Mouse (Mus musculus) fat pad, adult 2 months (tissue): ENCODE results near the gene Shc3.
A peak's percentile ranks its signal among the peaks of the same experiment; 100 is the strongest.

ENCODE experiments used
- DNase-seq: peaks from one replicate; pipeline ENCODE4 v3.0.0-alpha.2; 2011; ENCODE audit warnings: low read depth, low spot score; ENCODE audit errors: extremely low read depth

The Shc3 gene

DNA sequence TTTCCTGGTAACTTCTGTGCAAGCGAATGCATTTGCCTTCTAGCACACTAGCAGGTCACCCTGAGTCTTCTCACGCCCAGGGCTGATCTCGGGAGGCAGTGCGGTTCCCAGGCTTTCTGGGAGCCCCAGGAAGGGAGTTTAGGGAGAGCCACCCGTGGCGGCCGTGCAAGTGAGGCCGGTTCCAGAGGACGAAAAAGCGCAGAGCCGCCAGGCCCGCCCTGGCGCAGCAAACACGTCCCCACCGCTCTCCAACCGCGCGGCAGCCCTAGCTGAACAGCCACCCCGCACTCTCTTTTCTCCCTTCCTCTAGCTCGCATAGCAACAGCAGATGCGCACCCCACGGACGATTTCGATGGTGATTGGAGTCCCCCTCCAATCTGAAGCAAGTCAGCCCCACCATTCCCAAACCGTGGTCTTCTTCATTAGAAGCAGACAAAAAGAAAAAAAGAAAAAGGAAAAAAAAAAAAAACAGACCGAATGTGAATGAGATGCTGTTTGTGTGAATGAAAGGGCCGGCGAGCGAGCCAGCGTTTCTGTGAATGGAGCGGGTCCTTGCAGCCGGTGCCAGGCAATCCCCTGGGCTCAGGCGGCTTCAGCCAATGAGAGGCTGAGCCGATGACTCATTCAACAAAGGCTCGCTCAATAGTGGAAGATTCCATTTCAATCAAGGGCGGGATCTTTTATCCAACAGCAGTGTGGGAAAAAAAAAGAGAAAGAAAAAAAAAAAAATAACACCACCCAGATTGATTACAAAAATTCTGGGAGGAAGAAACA is at the start of gene Shc3:
Gene Shc3, minus strand, starts transcription at position 509 of the 774 bp plus-strand sequence.
- no peak for DNase-seq

DNA sequence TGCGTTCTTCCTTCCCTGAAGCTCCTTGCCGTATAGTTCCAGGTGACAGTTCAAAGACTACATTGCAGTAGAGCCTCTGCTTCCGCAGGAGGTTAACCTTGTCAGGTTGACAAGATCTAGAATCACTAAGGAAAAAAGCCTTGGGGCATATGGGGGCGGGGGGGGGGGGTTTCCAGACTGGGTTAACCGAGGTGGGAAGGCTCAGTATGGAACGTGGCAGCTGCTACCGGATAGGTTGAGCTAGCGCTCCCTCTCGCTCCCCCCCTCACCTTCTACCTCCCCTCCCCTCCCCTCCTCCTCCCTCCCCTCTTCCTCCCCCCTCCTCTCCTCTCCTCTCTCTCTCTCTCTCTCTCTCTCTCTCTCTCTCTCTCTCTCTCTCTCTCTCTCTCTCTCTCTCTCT is 49.4 kb upstream of the Shc3 start:
- no peak for DNase-seq

DNA sequence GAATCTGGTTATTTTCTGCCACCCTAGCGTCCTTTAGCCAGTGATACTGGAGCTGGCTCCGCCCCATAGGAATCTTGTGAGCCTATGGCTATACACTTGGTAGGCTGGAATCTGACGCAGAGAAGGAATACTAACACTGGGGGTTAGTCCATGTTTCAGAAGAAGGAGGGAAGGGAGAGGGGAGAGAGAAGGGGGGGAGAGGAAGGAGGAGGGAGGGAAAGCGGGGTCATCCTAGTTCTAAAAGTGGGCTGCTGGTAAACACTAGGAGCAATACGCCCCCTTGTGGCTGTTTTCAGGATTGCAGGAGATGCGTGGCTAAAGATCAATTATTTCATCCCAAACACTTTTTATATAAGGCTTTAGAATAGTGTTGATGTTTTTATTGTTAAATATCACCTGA is 48.6 kb upstream of the Shc3 start:
- DNase-seq = no peak

DNA sequence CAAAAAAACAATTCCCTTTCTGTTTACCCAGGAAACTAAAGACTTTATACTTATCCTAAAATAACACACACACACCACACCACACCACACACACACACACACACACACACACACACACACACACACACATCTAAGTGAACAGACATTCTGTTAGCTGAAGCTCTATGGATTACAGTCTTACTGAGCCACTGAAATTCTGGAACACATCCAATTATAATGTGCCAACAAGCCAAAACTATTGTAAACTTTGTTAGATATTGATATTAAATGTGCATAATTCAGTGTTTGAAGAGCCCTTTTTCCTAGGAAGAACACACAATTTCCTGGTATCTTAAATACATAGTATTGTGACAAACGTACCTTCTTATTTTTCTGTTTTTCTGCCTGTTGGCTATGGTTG is 48.1 kb upstream of the Shc3 start:
- no peak for DNase-seq

DNA sequence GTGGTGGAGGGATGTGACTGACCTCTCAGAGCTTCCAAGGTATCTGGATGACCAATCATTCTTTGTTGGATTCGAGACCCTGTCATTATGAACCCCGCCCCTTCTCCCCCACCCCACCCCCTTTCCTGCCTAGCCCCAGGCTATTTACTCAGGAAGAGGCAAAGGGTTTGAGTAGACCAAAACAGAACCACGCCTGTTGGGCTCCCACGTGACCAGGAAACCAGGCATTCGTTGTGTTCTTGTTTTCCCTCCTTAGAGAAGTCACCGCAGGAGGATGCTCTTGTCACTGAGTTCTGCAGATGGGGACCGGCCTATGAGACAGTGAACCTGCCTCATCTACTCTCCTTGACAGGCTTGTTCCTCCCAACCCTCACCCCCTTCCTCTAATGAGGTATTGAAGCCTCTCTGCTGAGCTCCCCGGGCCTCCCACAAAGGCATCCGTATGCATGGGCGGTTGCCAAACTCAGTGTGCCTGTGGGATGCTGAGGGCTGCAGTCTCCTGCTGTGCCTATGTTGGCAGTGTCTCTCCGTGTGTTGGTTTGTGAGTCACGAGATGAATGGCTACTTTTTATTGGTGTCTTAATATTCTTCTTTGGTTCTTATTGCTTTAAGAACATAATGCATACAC is 47.3 kb upstream of the Shc3 start:
- DNase-seq = no peak

DNA sequence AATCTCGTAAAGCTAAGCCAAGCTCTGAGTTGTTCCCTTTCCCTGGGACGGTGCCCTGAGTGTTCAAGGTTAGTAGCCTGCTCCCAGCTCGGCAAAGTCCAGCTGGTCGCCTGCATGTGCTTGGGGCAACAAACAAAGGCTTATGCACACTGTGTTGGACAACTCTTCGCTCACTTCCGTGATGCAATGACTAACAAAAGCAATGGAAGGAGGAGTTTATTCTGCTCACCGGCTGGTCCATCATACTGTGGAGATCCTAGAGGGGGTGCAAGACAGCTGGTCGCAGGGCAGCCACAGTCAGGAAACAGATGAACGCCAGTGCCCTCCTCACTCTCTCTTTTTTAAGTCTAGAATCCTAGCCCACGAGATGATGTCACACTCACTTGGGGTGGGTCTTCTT is 46.6 kb upstream of the Shc3 start:
- no peak for DNase-seq

DNA sequence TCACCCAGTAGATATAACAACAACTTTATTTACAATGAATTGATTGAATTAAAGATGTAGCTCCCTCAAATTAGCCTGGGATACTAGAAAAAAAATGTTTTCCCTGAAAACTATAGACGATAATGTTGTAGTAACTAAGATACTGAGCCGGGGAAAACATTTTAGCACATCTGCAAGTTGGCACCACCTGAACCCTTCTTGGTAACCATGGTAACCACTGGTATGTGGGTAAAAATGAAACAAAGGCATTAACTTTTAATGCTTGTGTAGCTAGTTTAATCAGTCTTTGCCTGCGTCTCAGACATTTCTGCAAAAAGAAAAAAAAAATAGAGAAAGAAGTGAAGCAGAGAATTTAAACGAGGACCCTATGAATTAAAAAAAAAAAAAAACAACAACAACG is 42.3 kb upstream of the Shc3 start:
- no peak for DNase-seq

DNA sequence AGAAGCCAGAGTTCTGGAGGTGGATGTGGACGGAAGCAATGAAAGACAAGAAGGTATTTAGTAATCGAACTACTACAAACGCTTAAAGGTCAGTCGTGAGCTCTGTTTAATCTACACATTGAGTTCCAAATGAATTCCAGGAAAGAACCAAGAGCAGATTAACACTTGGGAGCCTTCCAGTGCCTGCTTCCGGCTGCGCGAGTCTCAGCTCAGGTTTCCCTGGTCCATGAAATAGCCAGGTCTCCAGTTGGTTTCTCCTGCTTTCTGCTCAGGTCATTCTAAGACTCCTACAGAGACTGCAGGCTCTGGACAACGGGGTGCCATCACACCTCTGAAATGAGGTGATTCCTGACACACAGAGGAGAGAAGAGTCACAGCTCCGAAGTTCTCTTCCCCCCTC is 41.8 kb upstream of the Shc3 start:
- DNase-seq = peak; percentile 3

DNA sequence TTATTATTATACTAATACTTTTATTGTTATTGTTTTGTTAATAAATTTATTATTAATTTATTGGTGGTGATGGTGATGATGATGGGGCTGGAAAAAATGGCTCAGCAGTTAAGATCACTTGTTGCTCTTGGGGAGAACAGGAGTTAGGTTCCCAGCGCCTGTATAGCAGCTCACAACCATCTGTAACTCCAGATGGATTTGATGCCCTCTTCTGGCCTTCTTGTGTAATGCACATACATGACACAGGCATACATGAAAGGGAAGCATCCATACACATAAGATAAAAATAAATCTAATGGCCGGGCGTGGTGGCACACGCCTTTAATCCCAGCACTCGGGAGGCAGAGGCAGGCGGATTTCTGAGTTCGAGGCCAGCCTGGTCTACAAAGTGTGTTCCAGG is 40.0 kb upstream of the Shc3 start:
- DNase-seq = no peak

DNA sequence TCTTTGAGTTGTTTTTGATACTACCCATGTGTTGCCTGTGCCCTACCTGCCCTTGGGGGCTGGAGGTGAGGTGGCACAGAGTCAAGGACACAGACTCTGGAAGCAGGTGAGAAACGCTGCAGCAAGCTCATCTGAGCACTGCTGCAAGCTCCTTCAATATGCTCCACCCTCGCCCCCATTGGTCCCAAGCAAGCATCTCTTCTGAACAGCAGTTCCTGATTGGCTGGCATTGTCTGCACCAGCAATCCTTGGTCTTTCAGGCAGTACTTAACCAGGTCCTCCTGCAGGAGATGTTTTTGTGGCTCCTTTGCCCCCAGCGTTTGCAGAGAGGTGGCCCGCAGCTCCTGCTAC is 34.6 kb upstream of the Shc3 start:
- no peak for DNase-seq

DNA sequence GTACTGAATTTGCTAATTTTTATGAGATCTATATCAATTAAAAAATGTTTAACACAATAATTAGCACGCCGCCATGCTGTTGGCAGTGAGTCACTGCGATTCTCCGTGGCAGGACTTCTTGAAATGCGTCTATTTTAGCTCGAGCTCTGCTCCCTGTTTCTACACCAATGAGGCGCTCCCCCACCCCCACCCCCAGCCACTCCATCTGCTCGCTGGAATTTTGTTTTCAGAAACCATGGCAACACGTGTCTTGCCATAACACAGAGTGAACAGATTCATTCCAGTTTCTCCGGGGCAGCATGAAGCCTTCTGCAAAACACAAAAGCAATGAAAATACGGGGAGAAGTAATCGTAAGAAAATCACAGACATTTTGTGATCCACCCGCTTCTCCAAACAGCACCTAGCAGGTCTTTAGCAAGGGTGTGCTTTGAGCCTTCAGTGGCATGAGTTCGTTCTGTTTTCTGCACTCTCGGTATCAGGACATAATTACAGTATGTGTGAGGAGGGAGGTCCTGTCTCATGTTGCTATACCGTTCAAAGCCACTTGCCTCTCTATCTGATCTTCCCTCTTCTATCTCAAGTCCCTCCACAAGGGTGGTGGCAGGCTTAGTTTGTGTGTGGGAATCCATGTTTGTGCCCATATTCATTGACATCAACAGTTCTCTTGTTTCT is 34.1 kb upstream of the Shc3 start:
- DNase-seq = no peak

DNA sequence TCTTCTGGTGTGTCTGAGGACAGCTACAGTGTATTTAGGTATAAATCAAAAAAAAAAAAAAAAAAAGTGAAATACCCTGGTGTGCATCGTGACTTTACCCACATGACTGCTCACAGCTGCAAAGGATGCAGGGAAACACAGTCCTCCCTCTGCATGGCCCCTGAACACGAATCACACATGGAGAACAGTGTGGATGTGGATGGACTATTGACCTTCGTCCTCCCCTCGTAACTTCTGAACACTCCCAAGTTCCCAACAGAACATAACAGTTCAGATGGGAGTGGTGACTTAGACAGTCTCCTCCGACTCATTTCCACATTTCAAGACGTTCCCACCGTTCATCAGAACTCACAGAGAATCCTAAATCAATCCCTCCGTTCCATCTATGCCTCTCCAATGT is 33.5 kb upstream of the Shc3 start:
- no peak for DNase-seq

DNA sequence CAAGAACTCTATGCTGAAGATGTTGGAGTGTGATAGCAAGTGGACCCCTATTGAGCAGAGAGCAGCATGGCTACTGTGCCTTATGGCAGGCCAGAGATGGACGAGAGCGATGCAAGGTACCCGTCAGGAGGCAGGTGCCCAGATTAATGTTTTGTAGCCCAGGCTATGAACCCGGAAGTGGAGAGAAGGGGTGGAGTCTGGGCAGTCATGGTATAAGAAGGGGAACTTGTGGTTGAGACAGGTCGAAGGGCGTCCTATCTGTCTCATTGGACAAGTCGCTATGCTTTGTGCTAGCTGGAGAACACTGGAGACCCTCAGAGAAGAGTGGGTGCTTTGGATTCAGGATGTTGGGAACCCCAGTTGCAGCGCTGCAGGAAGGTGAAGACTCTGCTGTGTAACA is 30.9 kb upstream of the Shc3 start:
- no peak for DNase-seq

DNA sequence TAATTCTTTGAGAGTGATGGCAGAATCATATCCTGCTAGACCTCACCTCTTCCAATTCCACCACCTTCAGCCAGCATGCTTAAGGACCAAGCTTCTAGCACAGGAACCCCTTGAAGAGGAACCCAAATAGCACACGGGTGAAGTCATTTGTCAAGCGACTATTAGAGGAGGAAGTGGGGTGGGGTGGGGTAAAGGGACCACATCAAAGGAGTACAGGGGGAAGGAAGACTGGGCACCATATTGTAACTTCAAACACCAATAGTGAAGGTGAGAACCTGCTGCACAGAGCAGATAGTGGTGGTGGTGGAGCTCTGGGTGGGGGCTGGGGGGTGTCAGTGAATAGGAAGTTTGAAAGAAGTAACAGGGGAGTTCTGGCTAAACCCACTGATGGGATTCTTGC is 28.8 kb upstream of the Shc3 start:
- DNase-seq = no peak

DNA sequence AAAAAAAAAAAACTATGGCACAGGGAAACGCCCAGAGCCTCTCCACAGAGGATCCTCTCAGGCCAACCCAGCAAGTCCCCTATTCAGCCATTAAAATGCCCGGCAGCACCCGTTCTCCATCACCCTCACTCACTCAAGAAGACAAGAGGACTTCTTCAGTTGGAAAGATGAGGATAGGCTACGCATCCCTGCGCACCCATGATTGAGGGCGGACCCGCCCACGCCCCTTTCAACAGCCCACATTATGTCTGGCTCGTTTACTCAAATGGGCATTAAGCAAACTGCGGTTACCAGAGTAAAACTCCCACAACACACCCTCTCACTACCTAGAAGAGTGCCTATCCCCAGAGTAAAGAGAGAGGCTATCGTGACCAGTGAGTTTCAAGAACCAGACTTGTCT is 26.2 kb upstream of the Shc3 start:
- DNase-seq = no peak

DNA sequence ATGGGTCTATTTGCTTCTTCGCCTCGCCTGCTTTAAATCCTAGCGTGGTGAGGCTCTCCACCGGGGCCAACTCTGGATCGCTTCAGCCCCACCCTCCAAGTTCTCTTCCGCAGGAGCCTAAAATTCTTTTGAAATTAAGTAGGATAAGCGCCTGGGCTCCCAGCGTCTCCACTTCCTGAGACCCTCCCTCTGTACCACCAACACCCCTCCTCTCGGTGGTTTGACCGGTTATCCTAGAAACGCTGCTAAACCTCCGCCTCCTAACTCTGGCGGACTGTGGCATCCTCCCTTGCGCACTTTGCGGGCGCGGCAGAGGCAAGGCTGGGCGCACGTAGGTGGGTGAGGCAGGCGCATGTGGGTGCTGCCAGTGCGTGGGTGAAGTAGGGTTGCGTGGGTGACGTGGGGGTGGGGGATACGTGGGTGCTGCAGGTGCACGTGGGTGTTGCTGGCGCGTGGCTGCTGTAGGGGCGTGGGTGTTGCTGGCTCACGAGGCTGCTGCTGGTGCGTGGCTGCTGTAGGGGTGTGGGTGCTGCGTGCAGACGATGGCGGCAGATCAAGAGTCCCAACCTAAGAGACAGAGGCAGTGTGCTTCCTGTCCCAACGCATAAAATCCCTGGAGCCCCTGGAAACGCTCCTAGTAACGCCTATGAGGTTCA is 25.6 kb upstream of the Shc3 start:
- DNase-seq = no peak

DNA sequence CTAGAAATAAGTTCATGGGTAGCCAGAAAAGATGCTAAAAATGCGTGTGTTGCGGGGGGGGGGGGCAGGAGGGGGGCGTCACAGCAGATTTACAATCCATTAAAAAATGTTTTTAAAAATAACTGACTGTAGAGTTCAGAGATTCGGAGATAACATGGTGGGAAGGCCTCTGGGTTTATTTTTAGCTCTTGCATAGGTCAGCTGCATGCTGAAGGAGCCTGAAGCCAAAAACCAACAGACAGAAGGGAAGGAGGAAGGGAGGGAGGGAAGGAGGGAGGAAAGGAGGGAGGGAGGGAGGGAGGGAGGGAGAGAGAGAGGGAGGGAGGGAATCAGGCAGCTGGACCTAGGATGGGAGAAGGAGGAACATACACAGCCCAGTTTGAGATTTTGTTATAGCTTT is 18.8 kb upstream of the Shc3 start:
- DNase-seq = no peak

DNA sequence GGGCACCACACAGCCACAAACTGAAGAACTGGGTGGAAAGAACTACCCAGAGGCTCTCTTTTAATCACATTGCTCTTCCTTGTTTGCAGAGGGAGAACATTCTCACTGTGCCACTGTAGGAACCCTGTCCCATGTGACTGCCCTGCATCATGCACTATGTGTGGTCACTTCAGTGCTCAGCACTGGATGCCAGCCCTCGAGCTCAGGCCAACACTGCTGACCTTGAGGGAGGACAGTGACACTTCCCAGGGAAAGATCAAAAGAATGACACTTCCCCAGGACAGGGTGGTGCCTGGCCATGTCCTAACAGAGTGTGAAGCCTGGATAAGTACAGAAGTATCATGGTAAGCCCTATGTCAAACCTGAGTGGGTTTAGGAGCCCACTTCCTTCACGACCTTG is 13.0 kb upstream of the Shc3 start:
- no peak for DNase-seq

DNA sequence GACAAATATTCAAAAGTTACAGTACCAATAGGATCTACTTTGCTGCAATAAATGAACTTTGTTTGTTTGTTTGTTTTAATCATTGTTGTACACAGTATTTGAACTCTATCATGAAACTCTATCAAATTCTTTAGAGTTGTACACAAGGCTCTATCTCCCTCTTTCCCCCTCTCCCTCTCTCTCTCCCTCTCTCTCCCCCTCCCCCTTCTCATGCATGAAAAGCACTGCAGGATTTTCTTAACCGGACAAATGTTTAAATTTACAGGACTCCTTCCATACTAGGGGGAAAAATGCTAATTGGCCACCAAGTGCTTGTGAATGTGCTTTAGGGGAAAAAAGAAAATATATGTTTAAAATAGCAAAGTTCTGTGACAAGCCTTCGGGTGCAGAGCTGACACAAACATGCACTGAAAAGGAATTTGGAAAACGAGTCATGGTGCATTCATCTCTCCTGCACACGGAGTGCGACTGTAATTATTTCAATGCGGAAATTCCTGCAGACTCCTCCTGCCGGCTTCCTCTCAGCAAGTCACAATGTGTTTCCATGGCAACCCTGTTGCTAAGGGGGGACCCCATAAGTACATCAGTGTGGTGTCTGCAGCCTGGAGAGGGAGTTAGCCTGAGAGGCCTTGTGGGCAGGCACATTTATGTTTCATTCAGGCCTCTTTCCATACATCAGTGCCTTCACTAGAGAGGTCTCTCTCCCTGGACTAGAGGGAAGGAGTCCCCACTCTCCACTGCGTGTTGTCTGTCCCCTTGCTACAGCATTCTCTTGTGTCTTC is 11.2 kb upstream of the Shc3 start:
- no peak for DNase-seq

DNA sequence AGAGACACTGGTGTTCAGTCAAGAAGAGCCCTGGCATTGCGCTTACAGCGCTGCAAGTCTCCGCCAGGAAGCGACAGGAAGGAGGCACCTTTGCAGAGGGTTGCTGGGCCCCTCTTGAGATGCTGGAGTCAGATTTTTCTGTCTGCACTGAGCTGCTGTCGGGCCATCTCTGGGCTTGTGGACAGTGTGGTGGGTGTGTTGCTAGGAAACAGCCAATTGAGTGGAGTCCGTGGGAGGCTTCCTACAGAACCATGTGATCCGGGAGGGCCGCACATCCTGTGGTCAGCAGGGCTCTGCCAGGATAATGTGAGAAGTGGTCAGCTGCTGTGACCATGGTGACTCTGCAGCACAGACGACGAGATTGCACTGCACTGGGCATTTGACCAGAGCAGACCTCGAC is 4.6 kb upstream of the Shc3 start:
- DNase-seq = no peak

DNA sequence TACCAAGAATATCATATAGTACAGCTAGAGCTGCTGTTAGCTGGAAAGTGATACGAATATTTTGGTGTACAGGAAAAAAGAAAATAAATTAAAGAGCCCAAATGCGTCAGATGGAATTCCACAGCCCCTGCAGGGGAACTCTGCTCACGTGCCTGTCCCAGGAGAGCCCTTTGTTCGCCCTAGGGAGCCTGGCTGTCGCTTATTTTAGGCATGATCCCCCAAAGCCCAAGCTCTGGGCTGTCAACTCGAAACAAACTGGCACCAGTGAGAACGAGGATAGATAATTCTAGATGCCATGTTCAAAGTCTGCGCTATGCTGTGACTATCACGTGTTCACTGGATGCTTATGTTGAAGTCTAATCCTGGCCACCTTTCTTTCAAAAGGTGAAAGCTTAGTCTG is 892 bp upstream of the Shc3 start:
- DNase-seq = no peak
